Mouse (Mus musculus) heart, adult 2 months (tissue): ENCODE measurements at regions not wholly inside any gene's neighbourhood (a gene's known extent, or its start where the extent isn't known, plus 50 kb on each side); places are given as distances from the start of the nearest gene placed in this dataset.

Source experiments
- CTCF ChIP-seq: fragments of 200-600 bp; IDR thresholded peaks from 2 replicates; pipeline ENCODE4 v1.8.1; 2022; ENCODE audit warnings: antibody characterized with exemption, mild to moderate bottlenecking, moderate library complexity
- EP300 ChIP-seq: fragments of 200-500 bp; IDR thresholded peaks from 2 replicates; pipeline ENCODE4 v1.6.1; 2011; ENCODE audit warnings: low read depth, low read length, control low read depth; ENCODE audit not compliant: insufficient read depth
- POLR2A ChIP-seq: fragments of 200-500 bp; IDR thresholded peaks from 2 replicates; pipeline ENCODE4 v1.6.1; 2011; ENCODE audit warnings: mild to moderate bottlenecking, low read depth, low read length, control low read depth; ENCODE audit not compliant: insufficient read depth

DNA sequence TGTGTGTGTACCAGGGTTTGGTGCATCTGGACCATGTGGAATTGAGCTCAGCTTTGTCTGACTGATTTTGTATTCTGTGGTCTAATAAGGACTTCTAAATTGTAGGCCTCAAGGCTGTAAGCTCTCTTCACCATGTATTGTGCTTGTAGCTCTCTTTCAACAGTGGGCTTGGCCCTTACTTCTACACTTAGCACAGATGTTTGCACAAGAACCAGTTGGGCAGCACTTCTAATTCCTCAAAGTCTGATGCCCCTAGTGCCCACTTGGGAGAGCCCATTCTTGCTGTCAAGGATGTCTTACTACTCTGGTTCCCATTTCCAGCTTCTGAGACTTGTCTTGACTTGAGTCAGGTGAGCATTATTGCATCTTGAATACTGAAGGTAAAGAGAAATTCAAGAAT is 114.5 kb upstream of the Slco3a1 start:
- TF ChIP-seq CTCF (no peak), EP300 (no peak), POLR2A (no peak)
